8 mouse cellular contexts compared by ENCODE assay signal in the genomic region with DNA sequence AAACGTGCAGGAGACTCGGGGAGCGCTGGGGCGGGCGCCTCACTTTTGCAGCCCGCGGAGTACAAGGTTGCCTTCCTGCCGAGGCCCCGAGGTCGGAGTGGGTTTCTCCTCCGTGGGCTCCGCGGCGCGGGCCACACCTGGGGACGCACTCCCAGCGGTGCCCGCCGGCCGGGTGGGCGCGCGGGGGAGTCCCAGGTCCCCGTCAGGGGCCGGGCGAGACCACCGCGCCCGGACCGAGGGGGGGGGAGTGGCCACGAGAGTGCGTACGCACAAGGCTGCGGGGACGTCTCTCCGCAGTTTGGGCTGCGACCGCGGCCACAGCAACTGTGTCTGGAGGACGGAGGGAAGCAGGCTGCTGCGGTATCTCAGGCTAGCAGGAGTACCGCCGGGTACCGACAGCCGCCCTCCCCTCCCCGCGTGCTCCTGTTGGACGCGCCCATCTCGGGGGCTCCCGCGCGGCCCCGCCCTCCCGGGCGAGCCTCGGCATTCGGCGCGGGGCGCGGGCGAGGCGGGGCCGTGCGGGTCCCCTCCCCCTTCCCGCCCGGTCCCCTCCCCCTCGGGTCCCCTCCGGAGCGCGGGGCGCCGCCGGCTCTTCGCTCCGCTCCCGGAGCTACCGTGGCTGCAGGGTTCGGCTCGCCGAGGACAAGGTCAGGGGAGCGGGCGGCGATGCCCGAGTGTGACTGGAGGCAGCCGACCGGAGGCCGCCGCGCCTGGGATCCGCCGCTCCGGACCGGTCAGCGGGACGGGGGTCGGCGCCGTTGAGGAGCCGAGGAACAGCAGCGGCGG. TPM values are rescaled to one million over a fixed set of nuclear protein-coding genes. Genes with fewer than 3 reads are reported as not detected.
DNase-seq lines count a peak whose midpoint lies in the region; ATAC-seq lines count a peak whose summit lies in the region.

A gene (plus strand): TSS at position 559 of the 786 bp plus-strand sequence.

- peak; percentile 92 to 97 for DNase-seq in adrenal gland, adult (ENCODE audit: inconsistent age in 2 of 2, low spot score in 1 of 2)
- peak; percentile 88 for DNase-seq in embryo, embryonic 10 days (ENCODE audit: low spot score)
- DNase-seq in gastrocnemius, postnatal 10 days: peak; percentile 86
- peak; percentile 87 to 89 for DNase-seq in left cerebral cortex, postnatal 25 days (ENCODE audit: low spot score in 2 of 2)
- DNase-seq in mesoderm, embryonic 11.5 days (ENCODE audit: low read depth, low spot score): peak; percentile 90
- DNase-seq in right cerebral cortex, postnatal 25 days: peak; percentile 86
- peak; percentile 79 to 84 for DNase-seq in urinary bladder, postnatal 36 days (ENCODE audit: low spot score in 2 of 2)

- peak; percentile 62 for ATAC-seq in inflammation-experienced regulatory T-cells, adult 6 months

- intact Hi-C loops in left cerebral cortex, postnatal 25 days (cut with DNase I): loop anchor here (2.0 kb wide), 3 partner anchors 38 to 124 kb away; no protein-coding TSS in a partner anchor

RNA-seq across cellular contexts. Expression of the gene that starts here (rescaled TPM):
- 10 to 100 TPM; 14.4 to 17.2 TPM for total RNA-seq in gastrocnemius, postnatal 10 days (2021)
- under 1 TPM; 0.12 to 0.28 (median 0.16) TPM for polyA plus RNA-seq in inflammation-experienced regulatory T-cells, adult 6 months (2017; shearing (Covaris generic))
- total RNA-seq in left cerebral cortex, postnatal 25 days (2021): 100 to 1,000 TPM in 1 of 2 experiments, 10 to 100 TPM in 1; 98.2 to 100 TPM

Comparison
In these comparisons a context has a peak if more than half of its experiments do, and no peak if none do; other contexts are left out.
1. Peak in every context shown above with its lines: DNase-seq and ATAC-seq.
2. RNA of the gene that starts here (total RNA-seq): 98.2 to 100 TPM in left cerebral cortex, postnatal 25 days; 14.4 to 17.2 TPM in gastrocnemius, postnatal 10 days; every median in the first group is over 4 times any median in the second.
3. Peak in ATAC-seq in inflammation-experienced regulatory T-cells, adult 6 months; RNA of the gene not detected or under 1 TPM.